Mouse (Mus musculus): ENCODE measurements around the gene Gpr171.

GRCm38 (mm10) chr3:59140115-59140514 lies 38.5 kb upstream of the Gpr171 start:
- TF ChIP-seq CTCF (conservative IDR thresholded peaks at IDR 0.05; ENCODE audit: insufficient read depth, insufficient read length, low read depth, low read length): no peak
- no peak for TF ChIP-seq POLR2A (IDR thresholded peaks at IDR 0.05; ENCODE audit: low read depth, low read length)
